Mouse (Mus musculus): ENCODE measurements at regions not wholly inside any gene's neighbourhood (a gene's known extent, or its start where the extent isn't known, plus 50 kb on each side); places are given as distances from the start of the nearest gene placed in this dataset.
"Not testable (repeated sequence)": the region's sequence is repeated elsewhere in the genome, so short reads cannot be mapped to it uniquely, and the experiment has no call there.

- not testable (repeated sequence) for H3K27ac ChIP-seq (replicated peaks); H3K9ac ChIP-seq (replicated peaks); H3K9me3 ChIP-seq (replicated peaks); H3K36me3 ChIP-seq; H3K27me3 ChIP-seq (replicated peaks); ATAC-seq (ENCODE audit: low FRiP score); H3K4me1 ChIP-seq
- 4% methylated on average over 31 of the region's 45 CpGs for WGBS
- peak overlapping the region; percentile 12 for H3K4me3 ChIP-seq (replicated peaks)
- peak overlapping the region; percentile 17; the same call in 1 of the 2 replicates for H3K4me2 ChIP-seq
Measured at GRCm38 (mm10) chr12:22030717-22031116, 613.3 kb upstream of the Ywhaq start.

GRCm38 (mm10) chr12:22030263-22030662, 612.8 kb upstream of the Ywhaq start:
- not testable (repeated sequence) for H3K27me3 ChIP-seq (replicated peaks); H3K9me3 ChIP-seq (replicated peaks); H3K4me1 ChIP-seq; H3K36me3 ChIP-seq; H3K27ac ChIP-seq (replicated peaks); H3K9ac ChIP-seq (replicated peaks); ATAC-seq (ENCODE audit: low FRiP score)
- 12% methylated on average over 38 of the region's 45 CpGs for WGBS
- Histone ChIP-seq H3K4me3 (replicated peaks) (peak overlapping the region; percentile 12), H3K4me2 (peak overlapping the region; percentile 17; the same call in 1 of the 2 replicates)

All from neural tube, embryonic 15.5 days (tissue).